Mouse (Mus musculus): ENCODE data around the gene Fhl2. TPM values are rescaled to one million over a fixed set of nuclear protein-coding genes. Genes with fewer than 3 reads are reported as not detected.

Gene Fhl2
- total RNA-seq (2023), result under 1 TPM; 0.46 to 0.47 TPM

DNA sequence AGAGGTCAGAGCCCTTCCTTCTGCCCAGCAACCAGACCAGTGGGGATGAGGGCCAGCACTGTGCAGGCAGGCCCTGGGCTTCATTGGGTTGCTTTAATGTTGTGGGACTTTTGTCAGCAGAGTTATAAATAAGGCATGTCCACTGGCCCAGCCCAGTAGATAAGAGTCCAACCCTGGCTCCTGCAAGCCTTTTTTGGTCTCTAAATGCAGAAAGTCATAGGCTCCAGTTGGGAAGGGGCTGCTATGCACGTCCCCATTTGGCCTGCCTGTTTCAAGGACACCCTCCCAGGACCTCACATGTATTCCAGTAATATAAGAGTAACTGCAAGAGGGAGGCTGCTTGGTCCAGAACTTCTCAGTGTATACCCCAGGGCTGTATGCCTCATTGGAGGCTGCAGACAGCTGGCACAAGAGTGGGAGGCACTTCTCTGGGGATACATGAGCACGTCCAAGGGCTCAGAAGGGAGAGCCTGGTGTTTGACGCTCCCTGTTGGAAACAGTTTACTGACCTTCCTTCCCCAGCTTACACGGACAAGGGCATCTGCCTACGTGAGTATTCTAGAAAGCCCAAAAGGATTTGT, at the start of gene Fhl2:
Gene Fhl2, minus strand, starts transcription at position 324 of the 581 bp plus-strand sequence.

DNA sequence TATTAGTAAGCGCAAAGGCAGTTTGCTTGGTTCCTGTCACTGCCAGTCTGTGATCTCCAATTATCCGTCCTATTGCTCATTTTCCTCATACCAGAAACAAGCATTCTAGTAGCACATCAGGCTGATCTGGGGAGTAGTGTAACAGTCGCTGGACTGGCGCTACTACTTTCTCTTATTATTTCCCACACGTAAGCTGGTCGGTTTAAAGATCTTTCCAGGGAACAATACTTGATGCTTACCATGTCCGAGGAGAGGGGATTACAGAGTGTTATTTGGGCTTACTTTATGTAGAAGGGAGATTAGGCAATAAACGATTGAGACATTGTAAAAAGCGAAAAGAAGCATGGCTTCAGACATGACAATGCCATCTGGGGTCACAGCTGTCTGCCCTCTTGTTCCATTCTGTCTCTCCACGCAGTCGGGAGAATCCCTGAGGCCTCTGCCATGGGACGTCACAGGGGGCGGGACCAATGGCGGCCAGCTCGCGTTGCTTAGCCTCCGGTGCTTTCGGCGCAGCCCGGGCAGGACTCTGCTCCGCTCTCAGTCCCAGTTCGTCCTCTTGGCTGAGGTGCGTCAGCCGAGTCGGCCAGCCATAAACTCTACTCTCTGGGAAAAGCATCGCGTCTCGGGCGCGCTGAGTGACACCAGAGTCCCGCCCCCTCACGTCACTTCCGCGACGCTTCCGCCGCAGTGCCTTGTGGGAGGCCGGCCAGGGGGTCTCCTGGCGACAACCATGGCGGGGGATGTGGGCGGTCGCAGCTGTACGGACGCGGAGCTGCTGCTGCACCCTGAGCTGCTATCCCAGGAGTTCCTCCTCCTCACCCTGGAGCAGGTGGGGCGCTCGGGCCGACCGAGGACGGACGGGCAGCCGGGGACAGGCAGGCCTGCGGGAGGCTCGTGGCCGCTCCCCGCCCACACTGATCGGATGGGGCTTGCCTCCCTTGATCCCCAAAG, 98.5 kb downstream of the Fhl2 start, which contains the start of the genes Tgfbrap1 and AI597479:
Gene Tgfbrap1, minus strand, starts transcription at position 607 of the 954 bp plus-strand sequence.
Gene AI597479, plus strand, starts transcription at position 680 of the 954 bp plus-strand sequence.

Other genes with a start within 250 kb of the Fhl2 start
- gene Gpr45, start 244.1 kb downstream of the Fhl2 start, total RNA-seq (2023), result not detected
- gene Tgfbrap1, start 98.3 kb downstream of the Fhl2 start, total RNA-seq (2023), result 10 to 100 TPM; 32.6 to 33.8 TPM
- gene AI597479, start 98.3 kb downstream of the Fhl2 start, total RNA-seq (2023), result 10 to 100 TPM in 1 of 2 experiments, 1 to 10 TPM in 1; 8.2 to 11.3 TPM
- 10 to 100 TPM; 15.8 to 16.3 TPM for gene Nck2, start 247.6 kb upstream of the Fhl2 start, total RNA-seq (2023)

Data from B cell, adult 67 days (primary cell).